Mouse (Mus musculus) liver (tissue): ENCODE data around the gene 1700025B11Rik.
A peak's percentile ranks its signal among the peaks of the same experiment; 100 is the strongest.
"Not testable (repeated sequence)": the region's sequence is repeated elsewhere in the genome, so short reads cannot be mapped to it uniquely, and the experiment has no call there.

Experiments
- DNase-seq: peaks from one replicate; pipeline ENCODE4 v3.0.0-alpha.2; 2020; ENCODE audit warnings: mixed read lengths

The 1700025B11Rik gene

DNA sequence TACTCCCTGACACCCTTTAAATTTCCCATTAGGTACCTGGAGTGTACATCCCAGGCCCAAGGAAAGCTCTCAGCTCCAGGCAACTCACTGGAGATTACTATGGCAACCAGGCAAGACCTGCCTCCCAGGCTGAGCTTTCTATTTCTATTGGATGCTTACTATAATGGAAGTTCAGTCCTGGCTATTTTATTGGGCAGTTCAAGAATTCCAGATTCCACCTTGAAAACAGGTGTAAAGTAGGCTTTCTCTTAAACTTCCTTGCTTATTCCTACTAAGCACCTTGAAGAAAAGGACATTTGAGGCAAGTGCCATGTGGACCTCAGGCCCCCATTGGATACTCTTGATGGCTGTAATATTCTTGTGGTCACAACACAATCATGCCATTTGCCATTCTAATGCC is at the start of gene 1700025B11Rik:
TSS of gene 1700025B11Rik (minus strand) at position 101 of the 400 bp plus-strand sequence.
- DNase-seq: no peak

- no peak for DNase-seq
These were observed 44.4 kb upstream of the 1700025B11Rik start for GRCm38 (mm10) chr15:77606069-77606468.

GRCm38 (mm10) chr15:77598958-77599357 is 37.3 kb upstream of the 1700025B11Rik start, which contains the start of gene Gm36245:
TSS of gene Gm36245 (plus strand) at chr15:77599258.
- no peak for DNase-seq

- DNase-seq: no peak
These were observed 36.7 kb upstream of the 1700025B11Rik start for GRCm38 (mm10) chr15:77598429-77598828.

GRCm38 (mm10) chr15:77595961-77596360 is 34.3 kb upstream of the 1700025B11Rik start, which contains the start of gene Apol10b:
TSS of gene Apol10b (minus strand) at chr15:77596125.
- no peak for DNase-seq

- no peak for DNase-seq
These were observed 31.9 kb upstream of the 1700025B11Rik start for GRCm38 (mm10) chr15:77593557-77593956.

DNA sequence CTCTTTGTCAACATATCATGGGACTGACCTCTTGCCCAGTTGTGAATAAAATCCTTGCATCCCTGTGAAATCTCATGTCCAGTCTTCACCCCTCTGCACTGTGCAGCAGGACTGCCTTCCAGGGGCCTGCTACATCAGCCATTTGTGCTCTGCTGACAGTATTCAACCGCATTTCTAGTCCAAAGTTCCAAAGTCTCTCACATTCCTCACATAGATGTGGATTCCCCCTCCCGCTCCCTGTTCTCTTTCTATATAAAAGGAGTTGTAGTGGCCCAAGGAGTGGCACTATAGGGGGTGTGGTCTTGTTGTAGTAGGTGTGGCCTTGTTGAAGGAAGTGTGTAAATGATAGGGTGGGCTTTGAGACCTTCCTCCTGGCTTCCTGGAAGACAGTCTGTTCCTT is 29.2 kb upstream of the 1700025B11Rik start:
- DNase-seq: no peak

DNA sequence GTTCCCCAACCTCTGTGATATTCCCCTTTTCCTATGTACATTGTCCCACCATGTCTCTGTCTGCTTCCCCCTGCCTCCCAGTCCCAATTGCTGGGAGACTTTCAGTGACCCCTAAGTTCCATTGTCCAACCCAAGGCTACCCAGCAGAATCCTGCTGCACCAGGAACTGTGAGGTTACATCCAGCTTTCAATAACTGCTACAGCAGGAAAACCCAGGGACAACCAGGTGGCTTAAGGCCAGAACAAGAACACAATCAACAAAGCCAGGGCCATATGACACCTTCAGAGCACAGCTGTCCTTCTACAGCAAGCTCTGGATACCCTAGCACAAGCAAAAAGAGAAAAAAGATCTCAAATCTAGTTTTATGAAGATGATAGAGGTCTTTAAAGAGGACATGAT is 27.3 kb upstream of the 1700025B11Rik start:
- no peak for DNase-seq

GRCm38 (mm10) chr15:77587026-77587425 is 25.3 kb upstream of the 1700025B11Rik start:
- DNase-seq: no peak

DNA sequence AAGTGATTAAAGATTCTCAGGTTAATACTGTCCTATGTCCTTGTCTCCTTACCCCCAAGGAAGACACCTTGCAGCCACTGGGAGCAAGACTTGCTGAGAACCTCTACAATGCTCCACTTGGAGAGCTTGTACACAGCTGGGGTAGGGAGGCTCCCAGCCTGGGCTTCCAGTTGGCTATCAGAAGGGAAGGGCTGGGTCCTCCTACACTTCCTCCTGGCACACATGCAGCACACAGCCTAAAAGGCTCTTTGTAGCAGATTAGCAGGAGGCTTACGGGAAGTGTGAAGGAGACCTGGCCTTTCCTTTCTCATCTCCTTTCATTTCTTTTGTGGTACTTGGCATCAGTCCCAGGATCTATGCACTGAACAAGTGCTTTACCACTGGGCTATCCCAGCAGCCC is 20.0 kb upstream of the 1700025B11Rik start:
- DNase-seq: no peak

GRCm38 (mm10) chr15:77579311-77579710 is 17.6 kb upstream of the 1700025B11Rik start:
- no peak for DNase-seq

DNA sequence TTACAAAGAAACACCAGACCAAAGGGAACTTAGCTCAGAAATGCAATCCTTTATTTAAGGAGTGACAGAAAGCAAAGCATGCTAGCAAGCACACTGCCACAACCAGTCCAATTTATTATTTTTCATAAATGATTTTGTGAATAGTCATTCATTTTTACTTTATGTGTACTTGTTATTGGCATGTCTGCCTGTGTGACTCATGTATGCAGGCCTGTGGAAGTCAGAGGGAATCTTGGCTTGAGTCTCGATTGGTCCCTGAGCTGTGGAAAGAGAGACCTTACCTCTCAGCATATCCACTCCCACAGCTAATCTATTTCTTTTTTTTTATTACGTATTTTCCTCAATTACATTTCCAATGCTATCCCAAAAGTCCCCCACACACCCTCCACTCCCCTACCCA is 17.1 kb upstream of the 1700025B11Rik start:
- DNase-seq: no peak

DNA sequence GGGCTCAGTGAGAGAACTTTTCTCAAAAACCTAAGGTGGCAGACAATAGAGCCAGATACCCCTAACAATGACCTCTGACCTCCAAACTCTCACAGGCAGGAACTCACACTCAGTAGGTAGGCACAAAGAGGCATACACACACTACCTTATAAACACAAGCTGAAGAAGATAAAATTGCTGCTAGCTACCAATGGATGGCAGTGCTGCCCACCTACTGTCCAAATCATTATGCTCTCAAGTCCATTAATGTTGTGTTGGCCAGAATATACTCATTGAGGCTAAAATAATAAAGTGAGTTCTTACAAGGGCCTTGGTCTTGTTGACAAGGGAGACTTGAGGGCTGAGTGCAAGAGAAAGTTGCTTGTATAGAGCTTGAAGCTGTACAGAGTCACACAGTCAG is 1.5 kb upstream of the 1700025B11Rik start:
- no peak for DNase-seq

DNA sequence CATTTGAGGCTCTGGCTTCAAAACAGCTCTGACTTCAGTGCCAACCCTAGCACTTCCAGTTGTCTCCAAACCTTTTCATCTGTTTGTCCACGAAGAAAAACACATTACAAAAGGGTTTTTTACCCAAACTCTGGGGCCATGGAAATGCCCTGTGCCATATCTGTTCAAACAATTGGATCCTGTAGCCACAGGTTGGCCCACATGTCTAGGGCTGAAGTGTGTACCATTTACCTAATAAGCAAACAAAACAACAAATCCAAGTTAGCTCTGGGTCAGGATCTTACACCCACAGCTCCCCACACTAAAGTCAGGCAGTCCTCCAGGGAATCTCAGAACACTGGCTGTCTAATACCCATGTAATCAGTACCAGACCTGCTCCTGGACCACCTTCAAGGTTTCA is 22.5 kb downstream of the 1700025B11Rik start:
- DNase-seq: not testable (repeated sequence)

GRCm38 (mm10) chr15:77533216-77533615 is 28.5 kb downstream of the 1700025B11Rik start, which contains the start of gene Apol7c:
TSS of gene Apol7c (minus strand) at chr15:77533316.
- no peak for DNase-seq

GRCm38 (mm10) chr15:77523186-77523843 is 38.4 kb downstream of the 1700025B11Rik start:
- DNase-seq: peak; percentile 40

DNA sequence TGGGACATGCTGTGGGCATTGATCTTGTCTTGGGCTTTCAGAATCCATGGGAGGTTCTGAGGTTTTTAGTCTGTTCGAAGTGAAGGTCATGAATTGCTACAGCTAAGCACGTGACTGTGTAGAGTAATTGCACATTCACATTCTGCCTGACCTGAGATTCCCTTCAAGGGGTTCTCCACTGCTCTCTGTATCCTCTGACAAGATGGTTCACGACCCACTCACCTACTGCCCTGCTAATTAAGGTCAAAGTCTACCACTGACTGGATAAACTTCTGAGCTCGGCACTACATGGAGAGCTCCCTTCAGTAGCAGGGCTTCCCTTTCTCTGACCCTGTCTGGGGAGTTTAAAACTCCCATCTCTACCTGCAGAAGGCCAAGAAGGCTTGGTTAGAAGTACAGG is 41.1 kb downstream of the 1700025B11Rik start:
- not testable (repeated sequence) for DNase-seq
